Mouse (Mus musculus): Measurements from ENCODE around the gene Lsp1. TPM values are rescaled to one million over a fixed set of nuclear protein-coding genes. Genes with fewer than 3 reads are reported as not detected.
A peak's percentile ranks its signal among the peaks of the same experiment; 100 is the strongest.

The Lsp1 gene
- total RNA-seq, 2 experiments from 2014 or later: 64.5 to 88.0 TPM

GRCm38 (mm10) chr7:142496800-142497199 is 36.2 kb downstream of the Lsp1 start:
- no peak for ATAC-seq (replicated peaks; ENCODE audit: low FRiP score, poor library complexity, severe bottlenecking)

- no peak for ATAC-seq (replicated peaks; ENCODE audit: low FRiP score, poor library complexity, severe bottlenecking)
Measured at GRCm38 (mm10) chr7:142497775-142498174, 37.2 kb downstream of the Lsp1 start.

- ATAC-seq (replicated peaks; ENCODE audit: low FRiP score, poor library complexity, severe bottlenecking): no peak
Measured at GRCm38 (mm10) chr7:142498575-142498974, 38.0 kb downstream of the Lsp1 start, which contains the start of gene Tnnt3. Gene Tnnt3 (plus strand): TSS chr7:142498836.

- no peak for ATAC-seq (replicated peaks; ENCODE audit: low FRiP score, poor library complexity, severe bottlenecking)
Measured at GRCm38 (mm10) chr7:142499010-142499721, 38.6 kb downstream of the Lsp1 start.

GRCm38 (mm10) chr7:142500032-142500431 is 39.4 kb downstream of the Lsp1 start:
- no peak for ATAC-seq (replicated peaks; ENCODE audit: low FRiP score, poor library complexity, severe bottlenecking)

GRCm38 (mm10) chr7:142503206-142503605 is 42.6 kb downstream of the Lsp1 start:
- no peak for ATAC-seq (replicated peaks; ENCODE audit: low FRiP score, poor library complexity, severe bottlenecking)

GRCm38 (mm10) chr7:142505942-142506341 is 45.3 kb downstream of the Lsp1 start:
- no peak for ATAC-seq (replicated peaks; ENCODE audit: low FRiP score, poor library complexity, severe bottlenecking)

GRCm38 (mm10) chr7:142506501-142506900 is 45.9 kb downstream of the Lsp1 start:
- no peak for ATAC-seq (replicated peaks; ENCODE audit: low FRiP score, poor library complexity, severe bottlenecking)

- no peak for ATAC-seq (replicated peaks; ENCODE audit: low FRiP score, poor library complexity, severe bottlenecking)
Measured at GRCm38 (mm10) chr7:142507453-142507852, 46.8 kb downstream of the Lsp1 start.

- no peak for ATAC-seq (replicated peaks; ENCODE audit: low FRiP score, poor library complexity, severe bottlenecking)
Measured at GRCm38 (mm10) chr7:142509518-142509917, 48.9 kb downstream of the Lsp1 start.

GRCm38 (mm10) chr7:142510021-142510777 is 49.6 kb downstream of the Lsp1 start:
- ATAC-seq (replicated peaks; ENCODE audit: low FRiP score, poor library complexity, severe bottlenecking): no peak

- no peak for ATAC-seq (replicated peaks; ENCODE audit: low FRiP score, poor library complexity, severe bottlenecking)
Measured at GRCm38 (mm10) chr7:142514048-142514447, 53.4 kb downstream of the Lsp1 start.

- no peak for ATAC-seq (replicated peaks; ENCODE audit: low FRiP score, poor library complexity, severe bottlenecking)
Measured at GRCm38 (mm10) chr7:142516221-142516978, 55.8 kb downstream of the Lsp1 start.

- ATAC-seq (replicated peaks; ENCODE audit: low FRiP score, poor library complexity, severe bottlenecking): no peak
Measured at GRCm38 (mm10) chr7:142517531-142517930, 56.9 kb downstream of the Lsp1 start.

GRCm38 (mm10) chr7:142520331-142520730 is 59.7 kb downstream of the Lsp1 start:
- no peak for ATAC-seq (replicated peaks; ENCODE audit: low FRiP score, poor library complexity, severe bottlenecking)

GRCm38 (mm10) chr7:142522352-142522751 is 61.7 kb downstream of the Lsp1 start:
- no peak for ATAC-seq (replicated peaks; ENCODE audit: low FRiP score, poor library complexity, severe bottlenecking)

- no peak for ATAC-seq (replicated peaks; ENCODE audit: low FRiP score, poor library complexity, severe bottlenecking)
Measured at GRCm38 (mm10) chr7:142523200-142523990, 62.8 kb downstream of the Lsp1 start.

GRCm38 (mm10) chr7:142525342-142526178 is 65.0 kb downstream of the Lsp1 start:
- ATAC-seq (replicated peaks; ENCODE audit: low FRiP score, poor library complexity, severe bottlenecking): 0 out of 2 replicates have a peak, but pooled peaks have one; percentile 34

GRCm38 (mm10) chr7:142529350-142529749 is 68.7 kb downstream of the Lsp1 start:
- no peak for ATAC-seq (replicated peaks; ENCODE audit: low FRiP score, poor library complexity, severe bottlenecking)
